Mouse (Mus musculus) kidney, embryonic 15.5 days (tissue): ENCODE measurements around the gene Panx1. TPM values are rescaled to one million over a fixed set of nuclear protein-coding genes. Genes with fewer than 3 reads are reported as not detected.

Experiments used
- ATAC-seq: fragments of 200-750 bp; cut with Nextera tagmentation; replicated peaks from 2 replicates; pipeline ENCODE4 v1.8.0; 2017; ENCODE audit warnings: moderate TSS enrichment; ENCODE audit not compliant: low FRiP score
- H3K27ac ChIP-seq: fragments of 300-500 bp; sonication (generic); 2 replicates; pipeline ENCODE4 v1.5.1; 2015; ENCODE audit warnings: mild to moderate bottlenecking, inconsistent platforms
- H3K27me3 ChIP-seq: fragments of 300-500 bp; sonication (generic); 2 replicates; pipeline ENCODE4 v1.6.1; 2015; ENCODE audit warnings: inconsistent platforms
- H3K36me3 ChIP-seq: fragments of 300-500 bp; sonication (generic); 2 replicates; pipeline ENCODE4 v1.6.1; 2015; ENCODE audit warnings: inconsistent platforms
- H3K4me1 ChIP-seq: fragments of 300-500 bp; sonication (generic); 2 replicates; pipeline ENCODE4 v1.6.1; 2015; ENCODE audit warnings: inconsistent platforms
- H3K4me2 ChIP-seq: fragments of 300-500 bp; sonication (generic); 2 replicates; pipeline ENCODE4 v1.6.1; 2015; ENCODE audit warnings: moderate library complexity, mild to moderate bottlenecking, inconsistent platforms
- H3K4me3 ChIP-seq: fragments of 300-500 bp; sonication (generic); replicated peaks from 2 replicates; pipeline ENCODE4 v1.5.1; 2015; ENCODE audit warnings: mild to moderate bottlenecking, inconsistent platforms
- H3K9ac ChIP-seq: fragments of 300-500 bp; sonication (generic); 2 replicates; pipeline ENCODE4 v1.6.1; 2015; ENCODE audit warnings: mild to moderate bottlenecking, inconsistent platforms
- H3K9me3 ChIP-seq: fragments of 300-500 bp; sonication (generic); replicated peaks from 2 replicates; pipeline ENCODE4 v1.6.1; 2016; ENCODE audit warnings: inconsistent platforms
- WGBS: fragments of 180-500 bp; shearing (Covaris S2); methylation state at CpG from one replicate; pipeline ENCODE4 v1.1.7; 2015; ENCODE audit warnings: mixed read lengths; 5-methylcytosine and 5-hydroxymethylcytosine counted together
- polyA plus RNA-seq: library from polyadenylated mRNA; unstranded; fragments of >200 nt; fragmentation: Nextera tagmentation; extraction: Ambion mirVana; gene quantifications from 2 replicates; pipeline ENCODE4 v1.2.1, GENCODE M21; 2015

Gene Panx1
- polyA plus RNA-seq, 1 experiment from 2014 or later, result 48.0 TPM

GRCm38 (mm10) chr9:14962769-14963168 is 82.5 kb downstream of the Panx1 start:
- ATAC-seq, result peak; percentile 60; the same call in 1 of the 2 replicates
- no peak overlapping the region for H3K27ac ChIP-seq
- H3K36me3 ChIP-seq, result no peaks in the 10 kb centered on the region
- no peak overlapping the region for H3K4me3 ChIP-seq
- WGBS, result 55% methylated on average over 1 of the region's 1 CpGs
- H3K9ac ChIP-seq, result no peak overlapping the region
- no peaks in the 10 kb centered on the region for H3K27me3 ChIP-seq
- H3K4me1 ChIP-seq, result no peaks in the 10 kb centered on the region
- H3K9me3 ChIP-seq, result no peaks in the 10 kb centered on the region
- H3K4me2 ChIP-seq, result no peak overlapping the region

- Histone ChIP-seq H3K27me3 (no peaks in the 10 kb centered on the region), H3K4me3 (no peak overlapping the region), H3K36me3 (no peaks in the 10 kb centered on the region), H3K9me3 (no peaks in the 10 kb centered on the region), H3K4me2 (no peak overlapping the region), H3K9ac (no peak overlapping the region), H3K27ac (no peak overlapping the region), H3K4me1 (no peaks in the 10 kb centered on the region)
- no peak for ATAC-seq
- WGBS, result 68% methylated on average over 1 of the region's 1 CpGs
Observed at GRCm38 (mm10) chr9:14954659-14955058, 90.6 kb downstream of the Panx1 start.

Other genes with a start within 250 kb of the Panx1 start
- 0.59 and 0.84 TPM in 2 replicates for gene Gpr83, start 185.3 kb downstream of the Panx1 start, polyA plus RNA-seq
- 0.16 and 0.21 TPM in 2 replicates for gene Izumo1r, start 141.5 kb downstream of the Panx1 start, polyA plus RNA-seq
- gene Hephl1, start 66.6 kb upstream of the Panx1 start, polyA plus RNA-seq, result 0.05 TPM in 1 of 2 replicates, not detected in the other
- gene Vstm5, start 193.6 kb upstream of the Panx1 start, polyA plus RNA-seq, result 6.0 and 6.9 TPM in 2 replicates
- 35.4 and 39.2 TPM in 2 replicates for gene Med17, start 234.5 kb upstream of the Panx1 start, polyA plus RNA-seq